Mouse (Mus musculus) hindbrain, embryonic 11.5 days (tissue): ENCODE data around the gene Dok5. TPM values are rescaled to one million over a fixed set of nuclear protein-coding genes. Genes with fewer than 3 reads are reported as not detected.

Experiments used
- ATAC-seq: fragments of 200-750 bp; cut with Nextera tagmentation; 2 replicates; pipeline ENCODE4 v1.8.0; 2017; ENCODE audit warnings: mild to moderate bottlenecking, moderate TSS enrichment, moderate library complexity; ENCODE audit not compliant: low FRiP score
- DNase-seq: peaks from one replicate; pipeline ENCODE4 v3.0.0-alpha.2; 2015; ENCODE audit warnings: low spot score
- H3K27ac ChIP-seq: fragments of 300-500 bp; sonication (generic); 2 replicates; pipeline ENCODE4 v1.5.1; 2014; ENCODE audit warnings: mild to moderate bottlenecking, low read depth, low read length
- H3K27me3 ChIP-seq: fragments of 300-500 bp; sonication (generic); 2 replicates; pipeline ENCODE4 v1.6.1; 2014; ENCODE audit warnings: mild to moderate bottlenecking, low read length, moderate library complexity, mixed read lengths; ENCODE audit not compliant: control insufficient read depth, insufficient read depth
- H3K36me3 ChIP-seq: fragments of 300-500 bp; sonication (generic); 2 replicates; pipeline ENCODE4 v1.6.1; 2014; ENCODE audit warnings: mild to moderate bottlenecking, low read length, moderate library complexity, mixed read lengths; ENCODE audit not compliant: control insufficient read depth, insufficient read depth
- H3K4me1 ChIP-seq: fragments of 300-500 bp; sonication (generic); replicated peaks from 2 replicates; pipeline ENCODE4 v1.6.1; 2014; ENCODE audit warnings: low read length, mixed read lengths; ENCODE audit not compliant: control insufficient read depth, insufficient read depth
- H3K4me2 ChIP-seq: fragments of 300-500 bp; sonication (generic); replicated peaks from 2 replicates; pipeline ENCODE4 v1.6.1; 2014; ENCODE audit warnings: mild to moderate bottlenecking, low read depth, low read length
- H3K4me3 ChIP-seq: fragments of 300-500 bp; sonication (generic); 2 replicates; pipeline ENCODE4 v1.5.1; 2014; ENCODE audit warnings: low read depth, low read length
- H3K9ac ChIP-seq: fragments of 300-500 bp; sonication (generic); 2 replicates; pipeline ENCODE4 v1.6.1; 2014; ENCODE audit warnings: low read depth, low read length
- H3K9me3 ChIP-seq: fragments of 300-500 bp; sonication (generic); 2 replicates; pipeline ENCODE4 v1.6.1; 2016; ENCODE audit warnings: low read length; ENCODE audit not compliant: control insufficient read depth
- WGBS: fragments of 180-500 bp; shearing (Covaris S2); extraction: QIAGEN DNeasy Blood & Tissue Kit; methylation state at CpG from one replicate; pipeline ENCODE4 v1.1.7; 2014; 5-methylcytosine and 5-hydroxymethylcytosine counted together
- polyA plus RNA-seq: library from polyadenylated mRNA; unstranded; fragments of >200 nt; fragmentation: Nextera tagmentation; extraction: Ambion mirVana; gene quantifications from 2 replicates; pipeline ENCODE4 v1.2.1, GENCODE M21; 2014

Gene Dok5
- polyA plus RNA-seq, 1 experiment from 2014 or later, result 18.0 TPM

DNA sequence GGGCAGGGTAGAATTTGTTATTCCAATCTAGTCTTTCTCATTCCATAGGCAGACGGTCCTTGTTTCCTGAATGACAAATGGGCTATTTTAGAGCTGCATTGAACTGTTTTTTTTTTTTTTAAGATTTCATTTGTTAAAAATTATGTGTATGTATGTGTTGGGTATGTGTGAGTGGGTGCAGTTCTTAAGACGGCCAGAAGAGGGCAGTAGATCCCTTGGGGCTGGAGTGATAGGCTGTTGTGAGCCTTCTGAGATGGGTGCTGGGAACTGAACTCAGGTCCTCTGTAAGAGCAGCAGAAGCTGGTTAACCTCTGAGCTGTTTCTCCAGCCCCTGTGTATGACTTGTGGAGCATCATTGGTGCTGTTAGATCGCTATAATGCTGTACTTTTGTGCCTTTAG is 63.6 kb downstream of the Dok5 start:
- H3K4me2 ChIP-seq, result no peak overlapping the region
- WGBS, result 89% methylated on average over 3 of the region's 3 CpGs

GRCm38 (mm10) chr2:170802984-170803383 is 71.4 kb downstream of the Dok5 start:
- Histone ChIP-seq H3K4me3 (no peak overlapping the region), H3K36me3 (no peaks in the 10 kb centered on the region), H3K4me1 (no peaks in the 10 kb centered on the region), H3K27ac (no peak overlapping the region), H3K4me2 (no peak overlapping the region), H3K9me3 (no peaks in the 10 kb centered on the region), H3K9ac (no peak overlapping the region), H3K27me3 (no peaks in the 10 kb centered on the region)
- DNase-seq, result no peak
- no peak for ATAC-seq
- WGBS, result 85% methylated on average over 6 of the region's 6 CpGs

More for the DNA sequence above, 63.6 kb downstream of the Dok5 start:
- Histone ChIP-seq H3K4me1 (0 out of 2 replicates have a peak, but pooled peaks cover 2% of the 10 kb centered on the region), H3K27me3 (no peaks in the 10 kb centered on the region), H3K9ac (no peak overlapping the region), H3K4me3 (no peak overlapping the region), H3K36me3 (no peaks in the 10 kb centered on the region), H3K27ac (no peak overlapping the region), H3K9me3 (no peaks in the 10 kb centered on the region)
- DNase-seq (no peak), ATAC-seq (no peak)

- no peak overlapping the region for H3K27ac ChIP-seq
- no peak for DNase-seq
- 60% methylated on average over 12 of the region's 12 CpGs for WGBS
These were observed 76.1 kb downstream of the Dok5 start for GRCm38 (mm10) chr2:170807555-170808258.

GRCm38 (mm10) chr2:170808259-170808789 is 76.7 kb downstream of the Dok5 start:
- DNase-seq (no peak), ATAC-seq (no peak)
- H3K4me2 ChIP-seq, result no peak overlapping the region
- H3K36me3 ChIP-seq, result no peaks in the 10 kb centered on the region
- no peak overlapping the region for H3K27ac ChIP-seq
- no peak overlapping the region for H3K9ac ChIP-seq
- no peaks in the 10 kb centered on the region for H3K27me3 ChIP-seq
- no peak overlapping the region for H3K4me3 ChIP-seq
- H3K9me3 ChIP-seq, result no peaks in the 10 kb centered on the region
- no peaks in the 10 kb centered on the region for H3K4me1 ChIP-seq
- WGBS, result 60% methylated on average over 10 of the region's 10 CpGs

More at GRCm38 (mm10) chr2:170807555-170808258, 76.1 kb downstream of the Dok5 start:
- Histone ChIP-seq H3K9ac (no peak overlapping the region), H3K36me3 (no peaks in the 10 kb centered on the region), H3K4me2 (no peak overlapping the region), H3K4me3 (no peak overlapping the region), H3K27me3 (no peaks in the 10 kb centered on the region), H3K4me1 (no peaks in the 10 kb centered on the region), H3K9me3 (no peaks in the 10 kb centered on the region)
- ATAC-seq, result no peak

DNA sequence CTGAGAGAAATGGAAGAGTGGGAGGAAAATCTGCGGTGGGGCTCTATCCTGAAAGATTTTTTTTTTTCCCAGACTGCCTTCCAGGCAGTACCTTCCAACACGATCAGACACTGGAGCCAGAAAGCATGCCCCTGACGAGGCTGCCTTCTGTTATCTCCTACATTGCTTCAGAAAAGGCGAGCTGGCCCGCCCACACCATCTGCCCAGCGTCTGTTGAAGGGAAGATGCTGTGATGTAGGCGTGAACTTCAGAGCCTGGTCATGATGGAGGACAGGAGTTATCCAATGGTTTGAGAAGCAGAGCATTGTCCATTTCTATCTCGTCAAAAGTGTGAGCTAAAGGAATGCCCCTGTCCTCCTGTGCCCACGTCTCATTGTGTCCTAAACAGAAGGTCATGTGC is 79.7 kb downstream of the Dok5 start:
- Histone ChIP-seq H3K9me3 (no peaks in the 10 kb centered on the region), H3K27me3 (no peaks in the 10 kb centered on the region), H3K36me3 (no peaks in the 10 kb centered on the region), H3K4me3 (no peak overlapping the region), H3K27ac (no peak overlapping the region), H3K9ac (no peak overlapping the region), H3K4me2 (no peak overlapping the region), H3K4me1 (no peaks in the 10 kb centered on the region)
- 67% methylated on average over 9 of the region's 9 CpGs for WGBS
- DNase-seq, result no peak
- ATAC-seq, result no peak

DNA sequence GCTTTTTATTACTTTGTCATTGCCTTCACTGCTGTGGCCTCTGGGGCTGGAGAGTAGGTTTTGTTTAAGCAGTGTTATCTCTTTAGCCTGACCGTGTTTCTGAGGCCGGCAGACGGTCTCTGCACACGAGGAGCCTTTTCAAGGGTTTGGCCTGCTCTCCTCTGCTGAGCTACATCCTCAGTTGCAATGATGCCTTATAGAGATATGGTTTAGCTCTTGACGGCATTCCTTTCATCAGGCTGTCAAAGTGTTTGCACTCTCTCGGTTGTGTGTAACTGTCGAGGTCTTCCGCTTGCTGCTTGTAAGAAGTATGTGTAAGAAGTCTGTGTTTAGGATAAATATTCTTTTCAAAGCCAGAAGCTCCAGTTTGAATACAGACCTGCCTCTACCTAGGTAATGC is 84.7 kb downstream of the Dok5 start:
- H3K4me2 ChIP-seq, result no peak overlapping the region
- no peaks in the 10 kb centered on the region for H3K4me1 ChIP-seq
- no peak for ATAC-seq
- no peak for DNase-seq
- no peak overlapping the region for H3K4me3 ChIP-seq
- H3K27ac ChIP-seq, result no peak overlapping the region
- no peak overlapping the region for H3K9ac ChIP-seq
- 74% methylated on average over 8 of the region's 8 CpGs for WGBS
- H3K27me3 ChIP-seq, result no peaks in the 10 kb centered on the region
- H3K9me3 ChIP-seq, result no peaks in the 10 kb centered on the region
- H3K36me3 ChIP-seq, result no peaks in the 10 kb centered on the region

DNA sequence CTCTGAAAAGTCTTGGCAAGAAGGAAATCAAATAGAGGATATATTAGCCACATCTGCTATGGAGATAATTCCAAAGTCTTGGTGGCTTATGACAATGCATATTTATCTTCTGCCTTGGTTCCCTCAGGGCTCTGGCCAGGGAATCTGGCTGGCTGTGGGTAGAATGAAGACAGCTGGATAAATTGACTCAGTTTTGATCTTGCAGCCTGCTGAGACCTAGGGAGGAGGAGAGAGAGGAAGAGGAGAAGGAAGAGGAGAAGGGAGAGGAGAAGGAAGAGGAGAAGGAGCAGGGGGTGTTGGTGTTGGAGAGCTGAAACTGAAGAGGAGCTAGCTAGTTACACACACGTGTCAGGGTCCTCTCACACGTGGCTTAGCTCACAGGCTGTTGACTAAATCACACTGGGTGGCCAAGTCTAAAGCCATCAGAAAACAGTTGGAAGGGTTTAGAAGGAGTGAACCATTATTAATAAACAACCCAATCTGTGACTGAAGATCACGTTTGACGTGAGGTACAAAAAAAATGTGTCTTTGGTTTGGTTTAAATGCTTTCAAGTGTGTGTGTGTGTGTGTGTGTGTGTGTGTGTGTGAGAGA is 85.6 kb downstream of the Dok5 start:
- 70% methylated on average over 4 of the region's 4 CpGs for WGBS
- DNase-seq, result no peak
- no peaks in the 10 kb centered on the region for H3K4me1 ChIP-seq

DNA sequence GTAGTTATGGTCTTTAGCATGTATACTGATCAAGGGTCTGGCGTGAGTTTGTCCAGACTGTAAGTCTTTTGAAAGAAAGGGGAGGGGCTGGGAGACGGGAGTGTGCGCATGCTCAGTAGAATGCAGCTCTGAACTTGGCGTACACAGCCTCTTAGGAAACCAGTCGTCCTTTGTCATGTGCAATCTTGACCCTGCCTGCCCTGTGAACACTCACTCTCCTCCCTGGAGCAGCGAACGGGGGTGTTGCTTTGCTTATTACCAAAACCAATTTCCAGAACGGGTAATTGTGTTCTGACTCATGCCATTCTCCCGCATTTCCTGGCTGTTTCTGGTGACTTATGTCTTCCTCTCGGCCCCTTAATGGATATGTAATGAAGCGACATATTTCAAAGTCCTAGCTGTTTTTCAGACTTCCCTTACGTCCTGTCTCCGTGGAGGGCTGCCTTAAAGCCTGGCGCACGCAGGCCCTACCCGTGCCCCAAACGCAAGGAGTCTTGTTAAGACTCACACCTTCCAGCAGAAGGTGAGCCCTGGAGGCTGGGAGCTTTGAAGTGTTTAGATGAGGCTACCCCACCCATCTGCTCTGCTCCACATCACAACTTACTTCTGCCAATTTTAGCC is 95.3 kb downstream of the Dok5 start:
- no peak for DNase-seq
- WGBS, result 69% methylated on average over 17 of the region's 17 CpGs

More for the DNA sequence above, 85.6 kb downstream of the Dok5 start:
- Histone ChIP-seq H3K9ac (no peak overlapping the region), H3K4me3 (no peak overlapping the region), H3K36me3 (no peaks in the 10 kb centered on the region), H3K9me3 (no peaks in the 10 kb centered on the region), H3K27me3 (no peaks in the 10 kb centered on the region), H3K4me2 (no peak overlapping the region), H3K27ac (no peak overlapping the region)
- ATAC-seq, result no peak

More for the DNA sequence above, 95.3 kb downstream of the Dok5 start:
- H3K9ac ChIP-seq, result no peak overlapping the region
- H3K9me3 ChIP-seq, result no peaks in the 10 kb centered on the region
- H3K27ac ChIP-seq, result 0 out of 2 replicates have a peak overlapping the region, but pooled peaks have one; percentile 24
- H3K4me1 ChIP-seq, result no peaks in the 10 kb centered on the region
- ATAC-seq, result no peak
- no peak overlapping the region for H3K4me3 ChIP-seq
- H3K27me3 ChIP-seq, result no peaks in the 10 kb centered on the region
- no peaks in the 10 kb centered on the region for H3K36me3 ChIP-seq
- no peak overlapping the region for H3K4me2 ChIP-seq
